Mouse (Mus musculus): Measurements from ENCODE around the gene Peli2. TPM values are rescaled to one million over a fixed set of nuclear protein-coding genes. Genes with fewer than 3 reads are reported as not detected.

The Peli2 gene
- polyA plus RNA-seq, 2 experiments: 9.1 to 14.5 TPM

DNA sequence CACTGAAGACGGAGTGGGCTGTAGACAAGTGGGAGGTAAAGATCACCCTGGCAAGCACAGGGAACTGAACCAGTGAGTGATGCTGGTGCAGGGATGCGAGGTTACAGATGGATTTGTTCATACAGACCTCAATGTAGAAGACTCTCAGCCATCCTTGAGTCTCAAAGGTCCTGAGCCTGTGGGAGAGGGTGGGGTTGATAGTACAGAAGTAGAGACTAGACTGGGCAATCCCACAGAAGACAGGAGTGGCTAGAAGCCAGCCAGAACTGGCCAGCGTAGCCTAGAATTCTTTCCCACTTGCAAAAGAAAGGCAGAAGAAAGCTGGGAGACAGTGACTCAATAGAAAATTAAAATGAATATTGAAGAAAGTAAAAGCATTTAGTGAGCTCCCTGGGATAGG, 71.3 kb downstream of the Peli2 start:
- ATAC-seq (ENCODE audit: low FRiP score, low read depth) (no peak), DNase-seq (ENCODE audit: low spot score) (no peak)
- Histone ChIP-seq H3K9ac (ENCODE audit: low read depth, low read length, severe bottlenecking) (no peak overlapping the region), H3K4me1 (ENCODE audit: control insufficient read depth, insufficient read depth, low read length) (peaks cover 19% of the 10 kb centered on the region), H3K27ac (replicated peaks; ENCODE audit: low read depth, low read length) (no peak overlapping the region), H3K9me3 (ENCODE audit: control insufficient read depth, low read length) (no peaks in the 10 kb centered on the region), H3K4me2 (replicated peaks; ENCODE audit: low read depth, low read length, severe bottlenecking) (no peak overlapping the region), H3K4me3 (replicated peaks; ENCODE audit: low read length) (no peak overlapping the region), H3K36me3 (ENCODE audit: control insufficient read depth, insufficient read depth, low read length) (no peaks in the 10 kb centered on the region), H3K27me3 (ENCODE audit: control insufficient read depth, insufficient read depth, low read length) (no peaks in the 10 kb centered on the region)
- no peak for TF ChIP-seq POLR2A (IDR thresholded peaks at IDR 0.05; ENCODE audit: borderline replicate concordance, extremely low read depth, insufficient read depth, insufficient read length)
- 95% methylated on average over 3 of the region's 3 CpGs for WGBS

DNA sequence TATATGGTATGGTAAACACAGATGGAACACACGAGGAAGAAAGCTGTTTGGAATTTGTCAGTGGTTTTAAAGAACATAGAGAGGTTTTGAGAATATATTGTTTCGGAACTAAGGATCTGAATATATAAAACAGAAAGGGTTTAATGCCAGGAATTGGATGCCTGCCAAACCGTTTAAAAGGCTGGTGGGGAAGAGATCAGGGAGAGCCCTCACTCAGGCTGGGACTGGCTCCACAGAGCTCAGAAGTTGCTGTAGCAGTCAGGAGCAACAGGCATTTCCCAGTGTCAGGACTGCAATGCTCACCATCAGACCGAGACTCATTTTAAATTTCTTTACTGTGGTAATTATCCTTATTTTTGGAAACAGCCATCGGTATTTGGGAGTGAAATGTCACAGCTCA, 76.2 kb downstream of the Peli2 start:
- Histone ChIP-seq H3K9me3 (ENCODE audit: control insufficient read depth, low read length) (no peaks in the 10 kb centered on the region), H3K9ac (ENCODE audit: low read depth, low read length, severe bottlenecking) (no peak overlapping the region), H3K27me3 (ENCODE audit: control insufficient read depth, insufficient read depth, low read length) (no peaks in the 10 kb centered on the region), H3K4me3 (replicated peaks; ENCODE audit: low read length) (no peak overlapping the region), H3K36me3 (ENCODE audit: control insufficient read depth, insufficient read depth, low read length) (no peaks in the 10 kb centered on the region), H3K27ac (replicated peaks; ENCODE audit: low read depth, low read length) (no peak overlapping the region), H3K4me1 (ENCODE audit: control insufficient read depth, insufficient read depth, low read length) (peaks cover 24% of the 10 kb centered on the region), H3K4me2 (replicated peaks; ENCODE audit: low read depth, low read length, severe bottlenecking) (no peak overlapping the region)
- WGBS: 13% methylated on average over 5 of the region's 5 CpGs
- ATAC-seq (ENCODE audit: low FRiP score, low read depth) (0 out of 2 replicates have a peak, but pooled peaks have one; percentile 18), DNase-seq (ENCODE audit: low spot score) (peak; percentile 64)
- no peak for TF ChIP-seq POLR2A (IDR thresholded peaks at IDR 0.05; ENCODE audit: borderline replicate concordance, extremely low read depth, insufficient read depth, insufficient read length)

DNA sequence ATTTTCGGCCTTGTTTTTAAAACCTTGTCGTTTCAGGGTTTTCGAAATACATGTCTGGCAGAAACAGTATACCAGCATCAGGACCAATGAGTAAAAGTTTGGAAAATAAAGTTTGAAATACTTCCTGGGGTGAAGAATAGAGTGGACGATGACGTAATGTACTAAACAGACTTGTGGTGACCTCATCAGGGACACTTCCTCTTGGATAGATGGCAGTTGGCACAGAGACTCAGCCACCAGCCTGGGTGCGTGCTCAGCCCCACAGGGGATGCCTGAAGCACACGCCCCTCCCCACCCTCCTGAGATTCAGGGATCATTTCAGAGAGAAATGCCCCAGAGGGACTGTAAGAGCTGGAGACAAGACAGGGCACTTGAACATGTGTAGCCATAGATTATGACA, 76.7 kb downstream of the Peli2 start:
- DNase-seq (ENCODE audit: low spot score) (no peak), ATAC-seq (ENCODE audit: low FRiP score, low read depth) (no peak)
- H3K4me2 ChIP-seq (replicated peaks; ENCODE audit: low read depth, low read length, severe bottlenecking): no peak overlapping the region
- no peaks in the 10 kb centered on the region for H3K36me3 ChIP-seq (ENCODE audit: control insufficient read depth, insufficient read depth, low read length)
- no peaks in the 10 kb centered on the region for H3K27me3 ChIP-seq (ENCODE audit: control insufficient read depth, insufficient read depth, low read length)
- no peak overlapping the region for H3K4me3 ChIP-seq (replicated peaks; ENCODE audit: low read length)
- TF ChIP-seq POLR2A (IDR thresholded peaks at IDR 0.05; ENCODE audit: borderline replicate concordance, extremely low read depth, insufficient read depth, insufficient read length): no peak
- WGBS: 63% methylated on average over 7 of the region's 7 CpGs
- no peak overlapping the region for H3K27ac ChIP-seq (replicated peaks; ENCODE audit: low read depth, low read length)
- no peaks in the 10 kb centered on the region for H3K9me3 ChIP-seq (ENCODE audit: control insufficient read depth, low read length)
- H3K4me1 ChIP-seq (ENCODE audit: control insufficient read depth, insufficient read depth, low read length): peaks cover 24% of the 10 kb centered on the region
- H3K9ac ChIP-seq (ENCODE audit: low read depth, low read length, severe bottlenecking): no peak overlapping the region

DNA sequence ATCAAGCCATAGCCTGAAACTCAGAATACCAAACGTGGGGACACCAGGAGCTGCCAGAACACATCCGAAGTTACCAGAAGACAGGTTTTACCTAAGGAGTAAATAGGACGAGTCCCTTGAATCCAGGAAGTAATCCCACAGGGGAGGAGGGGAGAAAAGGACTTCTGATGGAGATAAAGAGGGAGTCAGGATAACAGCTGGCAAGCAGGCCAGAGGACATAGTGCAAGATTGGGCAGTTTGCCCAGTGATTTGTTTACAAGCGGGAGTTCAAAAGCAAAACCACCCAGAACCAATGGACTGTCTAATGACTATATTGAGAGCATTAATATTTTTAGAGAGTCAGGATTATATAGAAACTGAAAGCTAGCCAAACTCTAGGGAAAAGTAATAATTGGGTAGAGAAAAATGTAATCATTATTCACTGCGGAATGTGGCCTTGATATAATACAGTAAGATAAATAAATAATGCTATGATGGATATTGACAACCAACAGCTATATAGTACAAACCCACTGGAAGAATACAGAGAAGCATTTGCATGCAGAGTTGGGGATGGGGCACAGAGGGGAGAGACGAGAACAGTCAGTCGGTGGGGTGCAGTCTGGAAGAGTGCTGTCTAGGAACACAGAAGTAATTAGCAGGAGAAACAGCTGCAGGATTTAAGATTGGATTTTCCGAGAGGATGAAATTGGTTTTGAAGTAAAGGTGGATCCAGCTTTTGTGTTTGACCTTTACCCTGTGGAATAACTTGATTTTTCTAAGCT, 77.7 kb downstream of the Peli2 start:
- Histone ChIP-seq H3K9me3 (ENCODE audit: control insufficient read depth, low read length) (no peaks in the 10 kb centered on the region), H3K4me1 (ENCODE audit: control insufficient read depth, insufficient read depth, low read length) (peaks cover 24% of the 10 kb centered on the region), H3K4me3 (replicated peaks; ENCODE audit: low read length) (no peak overlapping the region), H3K4me2 (replicated peaks; ENCODE audit: low read depth, low read length, severe bottlenecking) (no peak overlapping the region), H3K27me3 (ENCODE audit: control insufficient read depth, insufficient read depth, low read length) (no peaks in the 10 kb centered on the region), H3K27ac (replicated peaks; ENCODE audit: low read depth, low read length) (no peak overlapping the region), H3K36me3 (ENCODE audit: control insufficient read depth, insufficient read depth, low read length) (no peaks in the 10 kb centered on the region), H3K9ac (ENCODE audit: low read depth, low read length, severe bottlenecking) (no peak overlapping the region)
- no peak for TF ChIP-seq POLR2A (IDR thresholded peaks at IDR 0.05; ENCODE audit: borderline replicate concordance, extremely low read depth, insufficient read depth, insufficient read length)
- DNase-seq (ENCODE audit: low spot score) (peak; percentile 35), ATAC-seq (ENCODE audit: low FRiP score, low read depth) (no peak)
- WGBS: 40% methylated on average over 8 of the region's 8 CpGs

DNA sequence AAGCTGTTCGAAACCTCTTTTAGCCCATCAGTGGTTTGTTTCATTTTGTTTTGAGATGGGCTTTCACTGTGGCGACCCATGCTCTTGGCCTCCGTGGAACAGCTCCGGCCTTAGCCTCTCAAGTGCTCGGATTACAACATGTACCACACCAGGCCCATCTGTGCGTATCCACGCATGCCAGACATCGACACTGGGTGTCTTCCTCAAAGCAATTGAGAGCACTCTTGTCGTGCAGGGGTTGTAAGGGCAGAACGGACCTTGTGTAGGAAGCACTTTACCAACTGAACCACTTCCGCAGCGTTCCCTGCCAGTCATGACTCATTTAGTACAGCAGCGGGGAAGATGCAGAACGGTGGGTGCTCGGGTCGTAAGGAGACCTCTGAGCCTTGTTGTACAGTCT, 78.3 kb downstream of the Peli2 start:
- Histone ChIP-seq H3K4me2 (replicated peaks; ENCODE audit: low read depth, low read length, severe bottlenecking) (no peak overlapping the region), H3K9me3 (ENCODE audit: control insufficient read depth, low read length) (no peaks in the 10 kb centered on the region), H3K36me3 (ENCODE audit: control insufficient read depth, insufficient read depth, low read length) (no peaks in the 10 kb centered on the region), H3K27me3 (ENCODE audit: control insufficient read depth, insufficient read depth, low read length) (no peaks in the 10 kb centered on the region), H3K4me1 (ENCODE audit: control insufficient read depth, insufficient read depth, low read length) (peaks cover 24% of the 10 kb centered on the region), H3K9ac (ENCODE audit: low read depth, low read length, severe bottlenecking) (no peak overlapping the region), H3K27ac (replicated peaks; ENCODE audit: low read depth, low read length) (no peak overlapping the region), H3K4me3 (replicated peaks; ENCODE audit: low read length) (no peak overlapping the region)
- no peak for TF ChIP-seq POLR2A (IDR thresholded peaks at IDR 0.05; ENCODE audit: borderline replicate concordance, extremely low read depth, insufficient read depth, insufficient read length)
- 58% methylated on average over 16 of the region's 16 CpGs for WGBS
- ATAC-seq (ENCODE audit: low FRiP score, low read depth) (no peak), DNase-seq (ENCODE audit: low spot score) (no peak)

Measured in limb, embryonic 14.5 days (tissue).